9 mouse cellular contexts compared by ENCODE assay signal in genomic region chr9:118907934-118908620, GRCm38 (mm10). TPM values are rescaled to one million over a fixed set of nuclear protein-coding genes. Genes with fewer than 3 reads are reported as not detected.
DNase-seq lines count a peak whose midpoint lies in the region; ATAC-seq and TF ChIP-seq lines count a peak whose summit lies in the region.
"Had no signal": no experiment of that assay in that cellular context is flagged by ENCODE, and none has a peak within 500 bp of the region (broad histone marks: within the 10 kb centered on the region; RNA-seq: fewer than 3 reads in every experiment).

No protein-coding gene starts in this region.

- peak; percentile 44 for TF ChIP-seq RAD21 in CH12.LX (IDR thresholded peaks at IDR 0.05; ENCODE audit: low read depth, low read length)

- H3K4me2 ChIP-seq in CH12.LX (ENCODE audit: insufficient read depth, low read depth, poor library complexity, severe bottlenecking) = no peak overlapping the region
- no peak overlapping the region for H3K4me2 ChIP-seq in liver, embryonic 14.5 days (ENCODE audit: low read depth)
- H3K4me2 ChIP-seq: heart, embryonic 15.5 days had no signal

- in situ Hi-C loops in CH12.LX (cut with MboI; ENCODE audit: low pct_ligation_motif_present, low pct_unique_long_range_greater_than_20kb, low sequenced_read_pairs) = loop anchor here (25.0 kb wide), 1 partner anchor 321 kb away; no protein-coding TSS in a partner anchor

- DNase-seq in CH12.LX (ENCODE audit: extremely low read depth) = peak; percentile 62
- peak; percentile 80 to 83 for DNase-seq in adrenal gland, adult 18-20 months (ENCODE audit: low spot score in 2 of 2)
- DNase-seq in embryo, embryonic 11.5 days (ENCODE audit: low read depth, low spot score) = peak; percentile 67
- DNase-seq in heart, adult 8-10 months (ENCODE audit: low spot score) = peak; percentile 82
- peak; percentile 87 for DNase-seq in kidney, postnatal 14 days
- no peak for DNase-seq in liver, embryonic 14.5 days (ENCODE audit: low read depth in 3 of 3, low spot score in 3 of 3)
- DNase-seq in retina, embryonic 14.5 days (ENCODE audit: low spot score) = peak; percentile 92
- peak; percentile 86 for DNase-seq in urinary bladder, postnatal 14 days (ENCODE audit: low spot score)

- 43% methylated on average over 18 of the region's 18 CpGs for WGBS in liver, embryonic 14.5 days (ENCODE audit: insufficient replicate concordance)

- H3K4me3 ChIP-seq in CH12.LX (replicated peaks in 1 of 3; ENCODE audit: low read depth in 2 of 3, low read length in 2 of 3, poor library complexity in 1 of 3) = no peak overlapping the region
- H3K4me3 ChIP-seq in liver, embryonic 14.5 days (ENCODE audit: insufficient read depth in 1 of 2, low read depth in 2 of 2, low read length in 2 of 2) = no peak overlapping the region
- H3K4me3 ChIP-seq: heart, embryonic 15.5 days had no signal

- H3K79me2 ChIP-seq in CH12.LX (replicated peaks; ENCODE audit: control insufficient read depth, extremely low read depth, insufficient read depth, poor library complexity, severe bottlenecking) = no peaks in the 10 kb centered on the region

- H3K9ac ChIP-seq in CH12.LX (ENCODE audit: insufficient read depth, low read depth) = no peak overlapping the region
- H3K9ac ChIP-seq in liver, embryonic 14.5 days (replicated peaks) = no peak overlapping the region
- H3K9ac ChIP-seq: heart, embryonic 15.5 days had no signal

- no peaks in the 10 kb centered on the region for H3K9me3 ChIP-seq in CH12.LX (replicated peaks; ENCODE audit: low read length)
- H3K9me3 ChIP-seq in liver, embryonic 14.5 days (ENCODE audit: control insufficient read depth, low read length) = no peaks in the 10 kb centered on the region
- H3K9me3 ChIP-seq: heart, embryonic 15.5 days had no signal

- H3K36me3 ChIP-seq in CH12.LX (replicated peaks in 1 of 2; ENCODE audit: control insufficient read depth in 1 of 2, insufficient read depth in 1 of 2, low read length in 1 of 2) = no peaks in the 10 kb centered on the region
- H3K36me3 ChIP-seq in liver, embryonic 14.5 days (replicated peaks; ENCODE audit: control insufficient read depth, insufficient read depth, low read depth) = no peaks in the 10 kb centered on the region
- H3K36me3 ChIP-seq: heart, embryonic 15.5 days had no signal

- no peak for ATAC-seq in liver, embryonic 14.5 days (ENCODE audit: insufficient read depth)

- H3K27ac ChIP-seq in CH12.LX (ENCODE audit: insufficient read depth, low read depth) = no peak overlapping the region
- H3K27ac ChIP-seq in liver, embryonic 14.5 days = no peak overlapping the region
- H3K27ac ChIP-seq: heart, embryonic 15.5 days had no signal

- H3K4me1 ChIP-seq in CH12.LX (ENCODE audit: control insufficient read depth in 1 of 2, insufficient read depth in 2 of 2) = no peaks in the 10 kb centered on the region
- no peaks in the 10 kb centered on the region for H3K4me1 ChIP-seq in liver, embryonic 14.5 days (replicated peaks; ENCODE audit: control insufficient read depth in 2 of 2, insufficient read depth in 2 of 2, low read length in 1 of 2)

- no peak for TF ChIP-seq POLR2A in CH12.LX (IDR thresholded peaks at IDR 0.05; ENCODE audit: low read depth, low read length)

- peaks cover 59% of the 10 kb centered on the region for H3K27me3 ChIP-seq in CH12.LX (replicated peaks)
- H3K27me3 ChIP-seq in liver, embryonic 14.5 days (ENCODE audit: control insufficient read depth, insufficient read depth, low read length) = no peaks in the 10 kb centered on the region
- H3K27me3 ChIP-seq: heart, embryonic 15.5 days had no signal

- TF ChIP-seq EP300 in CH12.LX (IDR thresholded peaks at IDR 0.05; ENCODE audit: low read length) = no peak
- TF ChIP-seq EP300 in liver, embryonic 14.5 days (IDR thresholded peaks at IDR 0.05; ENCODE audit: low read depth) = no peak

- peak; percentile 74 to 92 for TF ChIP-seq CTCF in CH12.LX (conservative IDR thresholded peaks at IDR 0.05 in 1 of 2, IDR thresholded peaks at IDR 0.05 in 1 of 2; ENCODE audit: low read depth in 2 of 2, low read length in 2 of 2)
- TF ChIP-seq CTCF in liver, embryonic 14.5 days (IDR thresholded peaks at IDR 0.05; ENCODE audit: low read depth) = peak; percentile 89

- dilution Hi-C loops in CH12.LX (cut with MboI; ENCODE audit: extremely low pct_ligation_motif_present, extremely low pct_unique_long_range_greater_than_20kb, low sequenced_read_pairs) = no loop called here

TF ChIP-seq in CH12.LX, 34 proteins besides CTCF, POLR2A, EP300 and RAD21:
- TF ChIP-seq SMC3 (IDR thresholded peaks at IDR 0.05; ENCODE audit: low read depth, low read length) = peak; percentile 72
- TF ChIP-seq MEF2A (IDR thresholded peaks at IDR 0.05; ENCODE audit: borderline replicate concordance, low read depth, low read length) = no peak

RNA-seq across cellular contexts. Expression of gene Ctdspl, which starts 18.2 kb away (rescaled TPM):
- not detected in 2 replicates for total RNA-seq in CH12.LX (2012; rRNA removed)
- not detected in 2 replicates for total RNA-seq in CH12.LX (2014; rRNA removed)
- not detected in 2 replicates for polyA plus RNA-seq in CH12.LX (2012; ENCODE audit: insufficient read length, low read depth)
- 10 to 100 TPM; 28.8 to 37.7 TPM for total RNA-seq in adrenal gland, adult 18-20 months (2021)
- total RNA-seq in heart, adult 8-10 months (2022) = 10 to 100 TPM in 1 of 4 experiments, 1 to 10 TPM in 3; 7.5 to 10.2 (median 7.8) TPM
- 3.3 and 3.6 TPM in 2 replicates for polyA plus RNA-seq in liver, embryonic 14.5 days (2012; rRNA removed)
- polyA plus RNA-seq in liver, embryonic 14.5 days (2014; fragmentation: Nextera tagmentation; extraction: Ambion mirVana) = 2.3 and 3.2 TPM in 2 replicates

Comparison
In these comparisons a context has a peak if more than half of its experiments do, and no peak if none do; other contexts are left out.
1. DNase-seq: peak in CH12.LX (single experiment), adrenal gland, adult 18-20 months (2 of 2), embryo, embryonic 11.5 days (single experiment), heart, adult 8-10 months (single experiment), kidney, postnatal 14 days (single experiment), retina, embryonic 14.5 days (single experiment) and urinary bladder, postnatal 14 days (single experiment); none in liver, embryonic 14.5 days (0 of 3).
2. RNA of gene Ctdspl, which starts 18.2 kb away (total RNA-seq): 28.8 to 37.7 TPM in adrenal gland, adult 18-20 months and 7.5 to 10.2 TPM in heart, adult 8-10 months; not detected in CH12.LX; every median in the first group is over 4 times any median in the second.